Mouse (Mus musculus): ENCODE results near the gene Ccnt1.

The Ccnt1 gene

GRCm38 (mm10) chr15:98570873-98571538 is at the start of gene Ccnt1, which contains the start of gene 4930415O20Rik:
Ccnt1 (minus strand) TSS chr15:98570923.
4930415O20Rik (plus strand) TSS chr15:98571004.
- in situ Hi-C loops (cut with MboI, MseI) = loop anchor here (25.0 kb wide), 1 partner anchor 666 kb away; no protein-coding TSS in a partner anchor

GRCm38 (mm10) chr15:98617176-98617537 is 46.4 kb upstream of the Ccnt1 start:
- in situ Hi-C loops (cut with MboI, MseI) = loop anchor here (5.0 to 10.0 kb wide), 2 partner anchors 35 to 442 kb away; no protein-coding TSS in a partner anchor

- in situ Hi-C loops (cut with MboI, MseI) = loop anchor here (5.0 to 10.0 kb wide), 2 partner anchors 34 to 442 kb away; no protein-coding TSS in a partner anchor
Observed at GRCm38 (mm10) chr15:98616362-98617175, 45.8 kb upstream of the Ccnt1 start.

- in situ Hi-C loops (cut with MboI, MseI) = loop anchor here (5.0 to 10.0 kb wide), 2 partner anchors 33 to 441 kb away; no protein-coding TSS in a partner anchor
Observed at GRCm38 (mm10) chr15:98615751-98616150, 45.0 kb upstream of the Ccnt1 start.

- in situ Hi-C loops (cut with MboI, MseI) = loop anchor here (5.0 to 10.0 kb wide), 2 partner anchors 33 to 440 kb away; no protein-coding TSS in a partner anchor
Observed at GRCm38 (mm10) chr15:98614971-98615370, 44.2 kb upstream of the Ccnt1 start.

GRCm38 (mm10) chr15:98614551-98614950 is 43.8 kb upstream of the Ccnt1 start:
- in situ Hi-C loops (cut with MboI, MseI) = loop anchor here (10.0 kb wide), 1 partner anchor 440 kb away; no protein-coding TSS in a partner anchor

GRCm38 (mm10) chr15:98612229-98612628 is 41.5 kb upstream of the Ccnt1 start:
- in situ Hi-C loops (cut with MboI, MseI) = loop anchor here (10.0 kb wide), 1 partner anchor 437 kb away; no protein-coding TSS in a partner anchor

- in situ Hi-C loops (cut with MboI, MseI) = loop anchor here (10.0 kb wide), 1 partner anchor 435 kb away; no protein-coding TSS in a partner anchor
Observed at GRCm38 (mm10) chr15:98610131-98610633, 39.5 kb upstream of the Ccnt1 start.

- in situ Hi-C loops (cut with MboI, MseI) = loop anchor here (10.0 kb wide), 1 partner anchor 435 kb away; no protein-coding TSS in a partner anchor
Observed at GRCm38 (mm10) chr15:98609331-98610130, 38.8 kb upstream of the Ccnt1 start, which contains the start of gene Adcy6. Adcy6 (minus strand) TSS chr15:98610076.

GRCm38 (mm10) chr15:98608784-98609250 is 38.1 kb upstream of the Ccnt1 start:
- in situ Hi-C loops (cut with MboI, MseI) = no loop called here

GRCm38 (mm10) chr15:98608058-98608783 is 37.5 kb upstream of the Ccnt1 start:
- in situ Hi-C loops (cut with MboI, MseI) = no loop called here

GRCm38 (mm10) chr15:98607557-98607956 is 36.8 kb upstream of the Ccnt1 start:
- in situ Hi-C loops (cut with MboI, MseI) = no loop called here

GRCm38 (mm10) chr15:98606739-98607138 is 36.0 kb upstream of the Ccnt1 start:
- in situ Hi-C loops (cut with MboI, MseI) = no loop called here

- in situ Hi-C loops (cut with MboI, MseI) = no loop called here
Observed at GRCm38 (mm10) chr15:98606051-98606536, 35.4 kb upstream of the Ccnt1 start.

GRCm38 (mm10) chr15:98604041-98604575 is 33.4 kb upstream of the Ccnt1 start:
- in situ Hi-C loops (cut with MboI, MseI) = no loop called here

- in situ Hi-C loops (cut with MboI, MseI) = no loop called here
Observed at GRCm38 (mm10) chr15:98602921-98603458, 32.3 kb upstream of the Ccnt1 start.

GRCm38 (mm10) chr15:98602191-98602881 is 31.6 kb upstream of the Ccnt1 start:
- in situ Hi-C loops (cut with MboI, MseI) = no loop called here

- in situ Hi-C loops (cut with MboI, MseI) = no loop called here
Observed at GRCm38 (mm10) chr15:98601832-98602190, 31.1 kb upstream of the Ccnt1 start.
